Mouse (Mus musculus) MEL (cell line): ENCODE results near the gene N4bp2l1. TPM values are rescaled to one million over a fixed set of nuclear protein-coding genes. Genes with fewer than 3 reads are reported as not detected.

Experiments
- DNase-seq: peaks from one replicate; pipeline ENCODE4 v3.0.0; 2011; ENCODE audit warnings: low read depth, low spot score
- H3K27ac ChIP-seq: 2 replicates; pipeline ENCODE4 v1.5.1; 2012; ENCODE audit warnings: low read depth, mild to moderate bottlenecking, control low read depth, low read length, moderate library complexity; ENCODE audit not compliant: control insufficient read depth
- H3K27me3 ChIP-seq, 2 experiments: fragments of 150-350 bp in 1 of 2; sonication (generic) in 1 of 2; 2 replicates each; pipeline ENCODE4 v1.6.1; 2012; ENCODE audit warnings: low read length in 2 of 2, mild to moderate bottlenecking in 2 of 2, improper control_type of control experiment in 1 of 2, moderate library complexity in 1 of 2; ENCODE audit not compliant: insufficient read depth in 2 of 2, control insufficient read depth in 1 of 2
- H3K36me3 ChIP-seq, 2 experiments: 2 replicates each; pipeline ENCODE4 v1.6.1; 2012 to 2014; ENCODE audit warnings: low read length in 2 of 2, improper control_type of control experiment in 1 of 2, inconsistent platforms in 1 of 2, mild to moderate bottlenecking in 1 of 2; ENCODE audit not compliant: insufficient read depth in 2 of 2, control insufficient read depth in 1 of 2
- H3K4me1 ChIP-seq, 2 experiments: fragments of 150-350 bp in 1 of 2; sonication (generic) in 1 of 2; 2 replicates each; pipeline ENCODE4 v1.6.1; 2012; ENCODE audit warnings: low read length in 2 of 2, improper control_type of control experiment in 1 of 2, mild to moderate bottlenecking in 1 of 2; ENCODE audit not compliant: insufficient read depth in 2 of 2, control insufficient read depth in 1 of 2
- H3K4me3 ChIP-seq, 2 experiments: fragments of 150-350 bp in 1 of 2; sonication (generic) in 1 of 2; 2 replicates each; pipeline ENCODE4 v1.5.1; 2012; ENCODE audit warnings: low read depth in 2 of 2, low read length in 2 of 2, mild to moderate bottlenecking in 2 of 2, moderate library complexity in 2 of 2, control low read depth in 1 of 2, improper control_type of control experiment in 1 of 2; ENCODE audit not compliant: control insufficient read depth in 1 of 2, insufficient read depth in 1 of 2
- H3K79me2 ChIP-seq: 2 replicates; pipeline ENCODE4 v1.6.1; 2012; ENCODE audit warnings: mild to moderate bottlenecking, low read length, moderate library complexity; ENCODE audit not compliant: control insufficient read depth, poor library complexity, insufficient read depth
- H3K9ac ChIP-seq: 2 replicates; pipeline ENCODE4 v1.6.1; 2012; ENCODE audit warnings: low read depth, mild to moderate bottlenecking, control low read depth, low read length, moderate library complexity; ENCODE audit not compliant: control insufficient read depth, poor library complexity, severe bottlenecking
- H3K9me3 ChIP-seq: fragments of 150-350 bp; sonication (generic); replicated peaks from 2 replicates; pipeline ENCODE4 v1.6.1; 2012; ENCODE audit warnings: mild to moderate bottlenecking, low read length, improper control_type of control experiment, moderate library complexity; ENCODE audit not compliant: insufficient read depth
- CHD2 ChIP-seq: IDR thresholded peaks from 2 replicates; pipeline ENCODE4 v1.6.1; 2011; ENCODE audit warnings: low read length, improper control_type of control experiment
- ELF1 ChIP-seq: IDR thresholded peaks from 2 replicates; pipeline ENCODE4 v1.6.1; 2014; ENCODE audit warnings: low read depth, mild to moderate bottlenecking, inconsistent platforms, low read length, improper control_type of control experiment, moderate library complexity
- GABPA ChIP-seq: IDR thresholded peaks from 2 replicates; pipeline ENCODE4 v1.6.1; 2012; ENCODE audit warnings: low read depth, mild to moderate bottlenecking, inconsistent platforms, low read length, improper control_type of control experiment, moderate library complexity
- GATA1 ChIP-seq: IDR thresholded peaks from 2 replicates; pipeline ENCODE4 v1.6.1; 2011; ENCODE audit warnings: low read depth, low read length, improper control_type of control experiment
- MAX ChIP-seq: IDR thresholded peaks from 2 replicates; pipeline ENCODE4 v1.6.1; 2011; ENCODE audit warnings: low read length, improper control_type of control experiment
- MEF2A ChIP-seq: IDR thresholded peaks from 2 replicates; pipeline ENCODE4 v1.6.1; 2014; ENCODE audit warnings: low read depth, mild to moderate bottlenecking, inconsistent platforms, low read length, improper control_type of control experiment; ENCODE audit not compliant: poor library complexity, insufficient replicate concordance, severe bottlenecking; ENCODE audit errors: extremely low read depth
- MYB ChIP-seq: IDR thresholded peaks from 2 replicates; pipeline ENCODE4 v1.6.1; 2011; ENCODE audit warnings: mild to moderate bottlenecking, low read depth, low read length, improper control_type of control experiment
- MYC ChIP-seq: IDR thresholded peaks from 2 replicates; pipeline ENCODE4 v1.6.1; 2011; ENCODE audit warnings: low read depth, mild to moderate bottlenecking, low read length, improper control_type of control experiment, moderate library complexity
- RCOR1 ChIP-seq: IDR thresholded peaks from 2 replicates; pipeline ENCODE4 v1.6.1; 2012; ENCODE audit warnings: low read depth, mild to moderate bottlenecking, inconsistent platforms, low read length, improper control_type of control experiment
- SIN3A ChIP-seq: IDR thresholded peaks from 2 replicates; pipeline ENCODE4 v1.6.1; 2012; ENCODE audit warnings: low read length, improper control_type of control experiment, inconsistent platforms
- USF2 ChIP-seq, 2 experiments: IDR thresholded peaks; 2 replicates each; pipeline ENCODE4 v1.6.1; 2011 to 2012; ENCODE audit warnings: improper control_type of control experiment in 2 of 2, low read length in 2 of 2, borderline replicate concordance in 1 of 2, inconsistent platforms in 1 of 2, low read depth in 1 of 2, mild to moderate bottlenecking in 1 of 2; ENCODE audit not compliant: insufficient read depth in 1 of 2
- ZC3H11A ChIP-seq: IDR thresholded peaks from 2 replicates; pipeline ENCODE4 v1.6.1; 2012; ENCODE audit warnings: low read depth, mild to moderate bottlenecking, inconsistent platforms, low read length, improper control_type of control experiment
- ZKSCAN1 ChIP-seq: IDR thresholded peaks from 2 replicates; pipeline ENCODE4 v1.6.1; 2012; ENCODE audit warnings: low read depth, mild to moderate bottlenecking, inconsistent platforms, low read length, improper control_type of control experiment, moderate library complexity
- ZMIZ1 ChIP-seq: IDR thresholded peaks from 2 replicates; pipeline ENCODE4 v1.6.1; 2012; ENCODE audit warnings: low read depth, mild to moderate bottlenecking, inconsistent platforms, low read length, improper control_type of control experiment, moderate library complexity
- ZNF384 ChIP-seq: IDR thresholded peaks from 2 replicates; pipeline ENCODE4 v1.6.1; 2012; ENCODE audit warnings: low read depth, mild to moderate bottlenecking, inconsistent platforms, low read length, improper control_type of control experiment
- polyA plus RNA-seq, 2 experiments: library from polyadenylated mRNA; stranded (reverse) in 1 of 2; unstranded in 1 of 2; fragments of >175 nt in 1 of 2; fragments of >200 nt in 1 of 2; gene quantifications; 2 replicates each; pipeline versions ENCODE4 v1.2.1 to v1.2.4; 2012; ENCODE audit warnings: low replicate concordance in 2 of 2, low read depth in 1 of 2; ENCODE audit not compliant: insufficient read length in 2 of 2, insufficient read depth in 1 of 2, missing spikeins in 1 of 2
- total RNA-seq: library from RNA; depleted of rRNA; stranded (reverse); fragments of 300-350 nt; gene quantifications from 2 replicates; pipeline ENCODE4 v1.2.3, GENCODE M21; 2012

Gene N4bp2l1
- total and polyA plus RNA-seq, 3 experiments = 2.6 to 15.0 TPM; not detected in 1

GRCm38 (mm10) chr5:150570496-150571219 lies 26.3 kb downstream of the N4bp2l1 start:
- Histone ChIP-seq H3K36me3 (peaks cover 0 to 9% of the 10 kb centered on the region in 2 experiments; a peak in 2 of 4 replicates), H3K9me3 (no peaks in the 10 kb centered on the region), H3K9ac (no peak overlapping the region), H3K27ac (no peak overlapping the region), H3K4me1 (no peaks in the 10 kb centered on the region), H3K27me3 (no peaks in the 10 kb centered on the region), H3K79me2 (no peaks in the 10 kb centered on the region), H3K4me3 (no peak overlapping the region)
- no peak for DNase-seq
- TF ChIP-seq MEF2A (no peak), ZNF384 (no peak), MYB (no peak), ZMIZ1 (no peak), GABPA (no peak), SIN3A (no peak), USF2 (IDR thresholded peaks at IDR 0.05; ENCODE audit: borderline replicate concordance in 1 of 2, insufficient read depth in 1 of 2, low read depth in 1 of 2, low read length in 2 of 2) (no peak), CHD2 (no peak)

- TF ChIP-seq MYC = no peak
- no peak for TF ChIP-seq ZC3H11A
- TF ChIP-seq ZMIZ1 = no peak
- no peak for TF ChIP-seq MYB
- no peak for TF ChIP-seq ELF1
- TF ChIP-seq ZKSCAN1 = no peak
- H3K9me3 ChIP-seq = no peaks in the 10 kb centered on the region
- H3K27me3 ChIP-seq = no peaks in the 10 kb centered on the region
- H3K9ac ChIP-seq = no peak overlapping the region
- no peaks in the 10 kb centered on the region for H3K79me2 ChIP-seq
- no peak for DNase-seq
- H3K27ac ChIP-seq = no peak overlapping the region
- no peak overlapping the region for H3K4me3 ChIP-seq
- H3K4me1 ChIP-seq = no peaks in the 10 kb centered on the region
- H3K36me3 ChIP-seq = peaks cover 0 to 9% of the 10 kb centered on the region in 2 experiments; a peak in 2 of 4 replicates
Observed at GRCm38 (mm10) chr5:150566971-150567370, 30.0 kb downstream of the N4bp2l1 start.

- Histone ChIP-seq H3K9ac (no peak overlapping the region), H3K4me3 (no peak overlapping the region), H3K27ac (no peak overlapping the region), H3K4me1 (no peaks in the 10 kb centered on the region), H3K27me3 (no peaks in the 10 kb centered on the region), H3K9me3 (no peaks in the 10 kb centered on the region), H3K79me2 (no peaks in the 10 kb centered on the region), H3K36me3 (peaks cover 0 to 7% of the 10 kb centered on the region in 2 experiments; a peak in 2 of 4 replicates)
- TF ChIP-seq RCOR1 (no peak), ZC3H11A (no peak), MAX (no peak), GATA1 (no peak), SIN3A (no peak)
- no peak for DNase-seq
Observed at GRCm38 (mm10) chr5:150566226-150566625, 30.8 kb downstream of the N4bp2l1 start.
